Mouse (Mus musculus) lung, postnatal 36 days (tissue): Measurements from ENCODE around the gene Zbtb49.
A peak's percentile ranks its signal among the peaks of the same experiment; 100 is the strongest.

ENCODE experiments used
- DNase-seq: peaks from one replicate; pipeline ENCODE4 v3.0.0; 2022; ENCODE audit warnings: mixed read lengths

Gene Zbtb49

DNA sequence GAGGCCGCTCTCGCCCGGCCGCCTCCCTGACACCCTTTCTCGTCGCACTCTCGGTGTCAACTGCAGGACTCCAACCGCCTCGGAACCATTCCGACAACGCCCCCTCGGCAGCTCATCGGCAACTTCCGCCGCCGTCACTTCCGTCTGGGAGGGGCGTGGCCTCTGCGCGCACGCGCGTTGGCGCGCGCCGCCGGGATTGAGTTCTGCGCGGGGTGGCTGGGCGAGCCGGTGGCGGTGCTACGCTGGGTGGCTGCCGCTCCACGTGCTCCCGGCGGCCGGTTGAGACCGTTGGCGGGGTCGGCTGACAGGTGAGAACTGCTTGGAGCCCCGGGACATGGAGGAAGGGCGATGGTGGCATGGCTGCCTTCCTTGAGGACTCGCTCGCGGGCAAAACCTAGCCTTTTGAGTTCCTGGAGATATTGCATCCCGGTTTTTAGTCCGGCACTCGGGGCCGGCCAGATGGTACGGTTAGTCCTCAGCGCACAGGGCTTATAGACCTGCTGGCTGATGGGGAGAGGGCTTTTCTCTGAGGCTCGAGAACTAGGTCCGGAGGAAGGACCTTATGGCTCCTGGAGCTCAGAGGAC lies at the start of gene Zbtb49, which contains the start of gene Lyar:
Gene Zbtb49 (minus strand): TSS at position 130 of the 585 bp plus-strand sequence.
Gene Lyar (plus strand): TSS at position 143 of the 585 bp plus-strand sequence.
- peak; percentile 93 for DNase-seq

DNA sequence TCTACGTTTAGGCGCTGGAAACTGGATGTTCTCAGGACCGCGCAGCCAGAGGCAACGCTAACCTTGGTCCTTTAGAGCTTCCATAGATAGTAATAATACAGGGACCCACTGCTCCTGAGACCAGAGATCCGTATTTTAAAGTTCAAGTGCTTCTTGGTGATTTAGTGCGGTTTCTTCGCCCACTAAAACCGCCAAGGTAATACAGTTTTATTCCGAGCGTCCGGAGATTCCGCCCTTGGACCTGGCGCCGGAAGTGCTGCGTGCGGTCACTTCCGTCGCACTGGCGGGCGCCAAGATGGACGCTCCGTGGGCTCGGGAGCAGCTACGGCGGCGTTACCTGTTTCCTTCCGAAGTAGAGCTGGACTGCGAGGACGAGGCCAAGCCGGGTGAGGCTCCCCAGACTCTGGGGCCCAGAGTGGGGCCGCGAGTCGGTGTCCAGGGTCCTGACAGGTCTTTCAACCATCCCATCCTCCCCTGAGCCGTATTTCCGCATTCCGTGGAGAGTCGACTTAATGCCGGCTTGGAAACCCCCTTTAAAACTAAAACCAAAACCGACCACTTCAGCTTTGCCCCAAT lies 39.9 kb upstream of the Zbtb49 start, which contains the start of gene Tmem128:
Gene Tmem128 (plus strand): TSS at position 79 of the 576 bp plus-strand sequence.
- peak; percentile 60 for DNase-seq

DNA sequence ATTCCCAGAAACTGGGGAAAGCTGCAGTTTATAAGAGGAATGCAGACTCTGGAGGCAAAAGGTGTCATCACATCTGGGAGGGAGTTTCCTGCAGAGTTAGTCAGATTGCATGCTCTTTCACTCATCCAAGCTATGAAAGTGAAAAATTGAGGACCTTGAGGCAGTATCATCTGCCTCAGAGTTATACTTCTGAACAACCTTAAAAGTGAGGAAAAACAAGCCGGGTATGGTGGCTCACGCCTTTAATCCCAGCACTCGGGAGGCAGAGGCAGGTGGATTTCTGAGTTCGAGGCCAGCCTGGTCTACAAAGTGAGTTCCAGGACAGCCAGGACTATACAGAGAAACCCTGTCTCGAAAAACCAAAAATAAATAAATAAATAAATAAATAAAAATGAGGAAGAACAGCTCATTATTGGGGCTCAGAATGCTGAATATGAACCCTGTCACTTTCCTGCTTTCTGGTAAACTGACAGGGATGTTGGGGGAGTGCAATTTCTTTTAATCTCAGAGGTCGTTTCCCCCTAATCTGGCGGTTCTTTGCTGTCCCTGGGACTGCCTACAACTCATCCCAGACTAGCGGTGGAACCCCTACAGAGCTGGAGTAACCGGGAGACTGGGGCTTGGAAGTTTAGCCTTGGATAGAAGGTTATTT lies 39.3 kb upstream of the Zbtb49 start:
- peak; percentile 1 for DNase-seq

DNA sequence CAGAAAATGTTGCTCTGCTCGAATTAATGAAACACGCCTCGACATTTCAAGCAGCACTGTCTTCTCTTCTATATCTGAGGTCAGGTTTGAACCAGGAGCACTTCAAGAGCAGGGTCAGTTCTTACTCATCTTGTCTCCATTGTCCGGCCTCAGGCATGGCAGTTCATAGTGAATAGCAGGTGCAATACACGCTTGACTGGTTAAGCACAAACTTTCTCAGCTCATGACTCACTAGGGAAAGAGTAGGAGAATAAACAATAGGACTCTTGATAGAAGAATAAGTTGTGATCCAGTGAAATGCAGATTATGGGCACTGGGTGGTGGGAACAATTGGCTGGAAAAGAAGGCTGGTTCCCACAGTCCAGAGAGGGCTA lies 38.5 kb upstream of the Zbtb49 start:
- no peak for DNase-seq

DNA sequence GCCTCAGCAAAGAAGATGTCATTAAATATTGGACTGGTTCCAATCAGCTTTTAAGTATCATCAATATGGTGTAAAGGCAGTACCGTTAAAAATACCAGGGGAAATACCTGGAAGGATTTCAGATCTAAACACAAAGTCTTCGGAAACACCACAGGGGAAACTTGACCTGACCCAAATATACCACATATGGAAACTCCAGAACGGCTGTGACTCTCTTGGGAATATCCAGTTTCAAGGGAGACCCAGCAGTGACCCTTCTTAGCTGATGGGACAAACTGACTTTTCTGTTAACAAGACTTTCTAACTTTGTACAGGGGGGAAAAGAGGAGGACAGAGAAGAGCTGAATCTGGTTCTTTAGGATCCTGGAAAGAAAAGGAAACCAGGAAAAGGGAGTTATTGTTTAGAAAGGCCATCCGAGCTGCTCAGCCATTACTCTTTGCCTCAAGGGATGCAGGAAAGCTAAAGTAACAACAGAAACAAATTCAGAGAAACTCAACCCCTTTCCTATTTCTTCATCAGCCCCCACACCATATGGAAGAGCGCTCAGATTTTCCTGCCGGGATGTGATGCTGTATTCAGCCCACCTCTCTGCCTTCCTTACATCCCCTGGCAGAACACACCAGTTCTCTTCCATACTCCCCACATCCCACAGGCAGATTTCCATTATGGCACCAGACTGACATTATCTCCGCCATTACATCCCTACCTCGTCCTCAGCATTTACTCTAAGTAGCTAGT lies 37.9 kb upstream of the Zbtb49 start:
- DNase-seq = no peak

DNA sequence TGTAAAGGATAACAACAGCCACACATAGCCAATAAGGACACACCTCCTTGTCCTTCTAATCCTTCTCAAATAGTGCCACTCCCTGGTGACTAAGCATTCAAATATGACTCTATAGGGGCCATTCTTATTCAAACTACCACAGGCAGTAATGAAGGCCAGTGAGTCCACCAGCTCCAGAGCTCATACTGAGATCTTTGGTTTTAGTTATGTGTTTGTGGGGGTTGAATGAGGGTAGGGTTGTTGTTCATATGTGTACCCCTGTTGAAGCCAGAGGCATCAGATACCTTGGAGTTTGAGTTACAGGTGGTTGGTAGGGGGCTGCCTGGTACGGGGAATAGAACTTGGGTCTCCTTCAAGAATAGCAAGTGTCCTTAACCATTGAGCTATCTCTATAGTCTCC lies 36.3 kb upstream of the Zbtb49 start:
- DNase-seq = no peak

DNA sequence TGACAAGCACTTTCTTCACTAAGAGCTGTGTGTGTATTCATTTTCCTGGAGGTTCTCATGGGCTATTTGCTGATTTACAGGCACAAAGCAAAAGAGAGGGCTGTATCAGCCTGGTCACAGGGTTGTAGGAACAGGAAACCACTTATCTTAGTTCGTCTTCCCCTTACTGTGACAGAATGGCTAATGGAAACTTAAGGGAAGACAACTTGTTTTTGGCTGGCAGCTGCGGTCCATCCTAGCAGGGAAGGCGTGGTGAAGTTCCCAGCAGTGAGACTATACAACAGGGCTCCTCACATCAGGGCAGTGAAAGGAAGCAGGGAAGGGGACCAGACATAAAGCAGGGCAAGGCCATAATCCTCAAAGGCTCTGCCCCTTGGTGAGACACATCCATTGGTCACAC lies 35.4 kb upstream of the Zbtb49 start:
- no peak for DNase-seq

DNA sequence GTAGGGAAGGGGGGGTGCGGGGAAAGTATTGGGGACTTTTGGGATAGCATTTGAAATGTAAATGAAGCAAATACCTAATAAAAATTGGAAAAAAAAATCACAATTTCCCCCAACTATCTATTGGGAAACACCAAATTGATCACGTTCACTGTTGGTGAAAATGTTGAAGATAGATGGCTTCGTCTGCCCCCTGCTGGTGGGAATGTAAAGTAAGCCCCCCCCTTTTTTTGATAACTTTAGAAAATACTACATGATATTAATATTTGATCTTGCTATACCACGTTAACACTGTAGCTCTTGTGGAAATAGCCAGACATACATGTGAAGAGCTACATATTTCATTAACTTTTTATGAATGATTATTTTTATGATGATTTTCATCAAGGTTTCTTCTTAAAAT lies 34.9 kb upstream of the Zbtb49 start:
- DNase-seq = no peak

DNA sequence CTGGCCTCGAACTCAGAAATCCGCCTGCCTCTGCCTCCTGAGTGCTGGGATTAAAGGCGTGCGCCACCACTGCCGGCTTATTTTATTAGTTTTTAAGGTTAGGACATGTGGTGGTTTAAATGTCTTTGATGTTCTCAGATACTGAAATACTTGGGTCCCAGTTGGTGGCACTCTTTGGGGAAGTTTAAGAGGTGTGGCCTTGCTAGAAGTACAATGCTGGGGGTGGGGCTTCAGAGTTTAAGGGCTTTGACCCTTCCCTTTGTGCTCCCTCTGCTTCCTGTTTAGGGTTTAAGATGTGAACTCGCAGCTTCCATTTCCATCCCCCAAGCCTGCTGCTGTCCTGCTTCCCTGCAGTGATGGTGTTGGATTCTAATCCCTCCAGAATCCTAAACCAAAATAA lies 21.7 kb upstream of the Zbtb49 start:
- DNase-seq = no peak

DNA sequence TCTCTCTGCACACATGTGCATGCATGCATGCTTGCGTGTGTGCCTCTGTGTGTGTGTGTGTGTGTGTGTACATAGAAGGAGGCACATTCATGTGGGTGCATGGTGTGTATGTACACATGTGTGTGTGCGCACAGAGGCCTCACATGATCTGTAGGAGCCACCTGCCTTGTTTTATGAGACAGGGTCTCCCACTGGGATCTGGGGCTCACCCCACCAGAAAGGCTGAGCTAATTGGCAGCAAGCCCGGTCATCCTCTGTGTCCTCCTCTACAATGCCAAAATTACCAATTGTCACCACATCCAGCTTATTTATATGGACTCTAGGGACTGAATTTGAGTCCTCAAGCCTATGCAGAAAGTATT lies 21.2 kb upstream of the Zbtb49 start:
- DNase-seq = no peak

DNA sequence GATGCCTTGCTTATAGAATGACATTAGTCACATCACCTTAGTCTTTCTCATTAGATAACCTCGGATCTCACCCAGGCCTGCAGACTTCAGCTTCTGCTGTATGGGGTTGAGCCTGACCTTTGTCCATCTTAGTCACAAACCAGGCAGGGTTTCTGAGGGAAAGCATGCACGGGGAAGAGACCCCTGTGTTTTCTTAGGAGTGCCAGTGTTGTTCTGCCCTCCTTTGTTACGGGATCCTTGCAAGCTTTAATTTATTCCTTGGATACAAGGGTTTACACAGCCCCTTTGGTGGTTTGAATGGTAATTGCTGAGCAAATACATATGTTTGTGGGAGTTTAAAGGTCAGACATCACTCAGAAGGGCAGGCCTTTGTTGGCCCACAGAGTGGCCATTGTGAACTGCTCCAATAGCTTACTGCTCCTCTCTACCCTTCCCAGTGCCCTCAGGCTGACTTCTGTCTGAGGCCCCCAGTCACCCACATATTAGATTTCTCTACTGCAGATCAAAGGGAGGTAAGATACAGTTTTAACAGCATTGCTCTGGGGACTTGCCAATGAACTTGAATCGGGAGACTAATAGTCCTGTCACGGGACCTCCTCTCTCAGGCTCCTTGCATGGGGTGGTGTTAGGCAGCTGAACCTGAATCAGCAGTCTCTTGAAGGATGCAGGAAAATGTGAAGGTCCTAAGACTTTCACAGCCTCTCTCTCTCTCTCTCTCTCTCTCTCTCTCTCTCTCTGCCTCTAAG lies 20.6 kb upstream of the Zbtb49 start:
- DNase-seq = no peak

DNA sequence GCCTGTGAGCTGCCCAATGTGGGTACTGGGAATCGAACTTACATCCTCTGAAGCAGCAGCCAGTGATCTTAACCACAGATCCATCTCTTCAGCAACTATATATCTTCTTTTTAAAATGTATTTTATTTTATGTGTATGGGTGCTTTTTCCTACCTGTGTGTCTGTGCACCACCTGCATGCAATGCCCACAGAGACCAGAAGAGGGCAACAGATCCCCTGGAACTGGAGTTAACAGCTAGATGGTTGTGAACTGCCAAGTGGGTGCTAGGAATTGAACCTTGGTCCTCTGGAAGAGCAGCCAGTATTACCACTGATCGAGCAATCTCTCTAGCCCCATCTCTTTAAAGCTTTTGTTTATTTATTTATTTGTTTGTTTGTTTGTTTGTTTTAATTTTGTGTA lies 16.4 kb upstream of the Zbtb49 start:
- no peak for DNase-seq

DNA sequence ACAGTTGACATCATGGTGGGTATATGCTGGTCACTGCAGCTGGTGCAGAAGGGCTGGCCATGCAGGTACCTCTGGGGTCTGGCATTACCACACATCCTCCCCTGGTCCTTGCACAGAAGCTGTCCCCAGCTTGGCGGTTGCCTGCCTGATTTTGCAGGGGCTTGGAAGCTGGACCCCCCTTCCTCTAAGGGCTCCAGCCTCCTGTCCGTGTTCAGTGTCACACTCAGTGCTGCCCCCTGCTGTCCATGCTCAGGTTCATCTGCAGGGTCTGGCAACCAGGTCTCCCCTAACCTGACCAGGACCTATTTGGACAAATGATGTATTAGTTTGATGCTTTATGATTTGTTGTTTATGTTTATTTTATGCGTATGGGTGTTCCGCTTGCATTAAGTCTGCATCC lies 15.2 kb upstream of the Zbtb49 start:
- DNase-seq = peak; percentile 72

DNA sequence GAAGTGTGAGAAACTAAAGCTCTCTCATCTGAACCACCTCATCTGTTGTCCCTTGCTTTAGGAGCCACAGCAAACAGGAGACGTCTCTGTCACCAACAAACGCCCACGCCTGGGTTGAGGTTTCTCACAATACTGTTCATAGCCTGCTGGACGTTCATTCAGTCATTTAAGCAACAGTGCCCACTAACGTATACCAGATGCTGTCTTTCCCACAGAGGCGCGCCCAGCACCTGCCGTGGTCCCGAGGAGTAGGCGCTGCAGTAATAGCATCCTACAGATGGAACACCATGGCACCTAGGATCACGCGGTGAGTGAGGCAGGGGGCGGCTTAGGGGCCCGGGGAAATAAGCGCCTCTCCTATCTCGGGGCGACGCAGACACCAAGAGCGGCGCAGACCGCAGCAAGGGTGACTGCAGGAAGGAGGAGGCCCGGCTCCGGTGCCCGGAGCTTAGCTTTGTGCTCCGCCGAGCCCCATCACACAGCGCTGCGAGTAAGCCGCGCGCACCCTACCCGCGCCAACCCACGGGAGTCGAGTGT lies 418 bp downstream of the Zbtb49 start:
- peak; percentile 35 for DNase-seq

DNA sequence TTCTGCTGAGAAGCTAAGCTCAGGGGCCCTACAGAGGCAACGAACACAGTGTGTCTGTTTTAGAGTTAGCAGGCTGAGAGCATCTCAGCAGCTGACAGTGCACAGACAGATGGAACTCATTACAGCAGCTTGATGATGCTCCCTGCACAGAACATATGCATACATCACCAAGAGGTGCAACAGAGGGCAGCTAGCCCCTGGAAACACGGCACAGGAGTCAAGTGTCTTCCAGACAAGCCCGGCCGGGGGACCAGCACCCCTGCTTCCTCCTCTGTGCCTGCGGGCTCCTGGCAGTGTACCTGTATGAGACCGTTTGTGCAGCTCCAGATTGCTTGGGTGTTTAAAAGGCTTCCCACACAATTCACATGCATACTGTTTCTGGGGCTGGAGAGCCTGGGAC lies 7.2 kb downstream of the Zbtb49 start:
- no peak for DNase-seq

DNA sequence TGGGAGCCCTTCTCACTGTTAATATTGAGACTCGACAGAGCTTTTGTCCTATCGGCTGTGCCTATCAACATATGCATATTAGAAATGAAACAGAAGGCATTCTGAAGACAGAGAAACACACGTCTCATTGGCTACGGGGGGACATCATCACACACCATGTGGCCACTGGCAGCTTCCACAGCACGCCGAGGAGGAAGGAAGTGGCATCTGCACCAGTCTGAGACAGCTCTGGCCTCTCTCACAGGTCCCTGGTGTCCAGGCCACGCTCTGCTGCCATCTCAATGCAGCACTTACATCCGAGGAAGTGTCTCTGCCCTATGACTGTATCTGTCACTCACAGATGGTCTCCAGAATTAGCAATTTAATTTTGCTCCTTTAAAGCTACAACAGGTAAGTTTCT lies 8.6 kb downstream of the Zbtb49 start:
- peak; percentile 10 for DNase-seq

DNA sequence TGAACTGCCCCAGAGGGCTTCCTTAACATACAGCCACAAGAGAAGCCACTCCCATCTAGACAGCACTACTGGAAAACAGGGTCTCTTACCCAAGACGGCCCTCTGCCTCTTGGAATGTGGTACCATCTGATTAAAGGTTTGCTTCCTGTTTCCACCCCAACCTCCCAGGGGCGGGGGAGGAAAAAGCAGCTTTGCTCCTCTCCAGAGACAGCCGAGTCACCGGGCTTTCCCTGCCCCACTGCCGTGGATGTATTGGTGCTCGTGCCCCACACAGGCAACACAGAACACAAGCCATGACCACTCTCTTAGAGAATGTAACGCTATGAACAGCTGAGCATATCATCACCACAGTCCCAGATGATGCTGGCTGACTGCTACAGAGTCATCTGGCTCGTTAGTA lies 11.3 kb downstream of the Zbtb49 start:
- no peak for DNase-seq

DNA sequence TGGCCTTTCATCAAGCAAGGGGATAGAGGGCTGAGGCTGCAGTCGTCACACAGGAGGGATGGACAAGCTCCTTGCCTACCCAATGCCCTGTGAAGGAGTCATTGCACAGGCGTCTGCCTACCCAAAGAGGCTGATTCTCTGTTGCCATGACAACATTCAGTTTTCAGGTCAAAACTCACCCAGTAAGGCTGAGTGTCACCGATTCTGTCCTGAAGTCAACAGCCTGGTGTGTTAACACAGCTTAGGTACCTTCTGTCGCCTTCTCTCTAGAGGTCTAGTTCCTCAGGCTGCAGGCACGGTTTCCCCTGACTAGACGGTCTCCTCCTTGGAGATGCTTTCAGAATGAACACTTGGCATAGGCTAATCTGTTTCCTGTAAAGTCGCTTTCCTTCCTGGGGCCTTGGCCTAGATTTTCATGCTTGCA lies 14.9 kb downstream of the Zbtb49 start:
- DNase-seq = no peak

DNA sequence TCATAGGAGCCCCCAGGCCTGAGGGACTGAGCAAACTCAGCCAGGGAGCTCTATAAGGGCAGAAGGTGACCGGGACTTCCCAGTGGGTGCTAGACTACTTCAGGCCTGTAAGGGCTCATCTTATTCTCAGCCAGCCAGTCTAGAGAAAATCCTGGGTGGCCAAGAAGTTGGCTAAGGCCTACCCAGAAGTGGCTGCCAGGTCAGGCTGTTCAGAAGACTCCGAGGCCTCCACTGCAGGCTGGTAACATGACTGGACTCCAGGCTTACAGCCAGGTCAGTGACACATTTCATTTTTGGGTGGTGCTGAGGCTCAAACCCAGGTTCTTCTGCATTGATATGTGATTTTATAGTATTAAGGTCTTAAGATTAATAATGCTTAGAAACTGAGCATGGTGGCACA lies 20.6 kb downstream of the Zbtb49 start:
- DNase-seq = no peak

DNA sequence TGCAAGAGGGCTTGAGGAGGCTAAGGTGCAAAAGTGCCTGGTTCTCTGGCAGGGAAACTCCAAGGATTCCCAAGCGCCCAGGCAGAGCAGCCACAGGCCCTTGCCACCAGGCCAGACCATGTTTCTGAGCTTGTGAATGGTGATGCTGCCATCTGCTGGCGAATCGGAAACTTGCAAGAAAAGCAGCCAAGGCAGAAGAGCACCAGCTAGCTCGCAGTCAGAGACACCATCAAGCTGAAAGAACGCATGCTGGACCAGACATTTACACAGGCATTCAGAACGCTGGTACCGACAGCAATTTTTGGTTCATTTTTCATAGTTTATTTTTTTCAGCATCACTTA lies 22.8 kb downstream of the Zbtb49 start:
- DNase-seq = peak; percentile 87

DNA sequence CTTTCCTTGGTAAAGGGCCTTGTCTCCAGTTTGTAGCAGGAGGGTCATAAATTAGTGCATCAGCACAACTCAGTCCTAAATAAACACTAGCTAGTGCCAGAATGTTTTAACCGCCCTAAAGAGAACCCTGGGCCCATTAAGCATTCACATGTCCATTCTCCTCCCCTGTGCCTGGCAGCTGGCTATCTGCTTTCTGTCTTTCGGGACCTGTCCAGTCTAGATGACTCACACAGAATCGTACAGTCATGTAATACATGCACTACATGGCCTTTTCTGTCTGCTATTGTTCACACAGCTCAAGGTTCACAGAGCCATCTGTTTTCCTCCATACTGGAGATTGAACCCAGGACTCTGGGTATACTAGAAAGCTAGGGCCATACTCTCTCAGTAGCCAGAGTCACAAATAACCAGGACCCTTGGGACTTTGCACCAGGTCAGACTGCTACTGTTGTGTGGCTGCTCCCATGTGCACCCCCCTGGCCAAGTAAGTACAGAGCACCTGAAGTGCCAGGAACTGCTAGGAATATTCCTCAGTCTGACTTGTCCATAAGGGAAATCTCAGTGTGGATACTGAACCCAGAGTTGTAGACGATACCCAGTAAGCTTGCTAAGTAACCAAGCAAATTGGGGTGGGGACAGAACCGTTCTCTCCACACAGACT lies 23.3 kb downstream of the Zbtb49 start:
- no peak for DNase-seq

DNA sequence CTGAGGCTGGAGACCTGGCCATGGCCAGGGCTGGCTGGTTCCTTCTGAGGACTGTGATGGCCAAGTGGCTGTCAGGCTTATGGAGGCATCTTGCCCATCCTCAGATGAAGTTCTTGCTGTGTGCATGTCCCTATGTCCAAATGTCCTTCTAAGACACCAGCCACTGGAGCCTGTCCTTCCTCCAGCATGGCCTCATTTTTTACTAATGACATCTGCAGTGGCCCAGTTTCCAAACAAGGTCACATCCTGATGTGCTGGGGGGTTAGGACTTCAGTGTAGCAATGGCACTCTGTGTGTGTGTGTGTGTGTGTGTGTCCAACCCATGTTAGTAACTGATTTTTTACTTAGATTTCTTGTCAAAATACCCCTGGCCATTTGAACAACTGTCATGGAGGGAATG lies 24.3 kb downstream of the Zbtb49 start:
- no peak for DNase-seq
